Mouse (Mus musculus): ENCODE data around the gene Pnpla7.
A peak's percentile ranks its signal among the peaks of the same experiment; 100 is the strongest.

The Pnpla7 gene

DNA sequence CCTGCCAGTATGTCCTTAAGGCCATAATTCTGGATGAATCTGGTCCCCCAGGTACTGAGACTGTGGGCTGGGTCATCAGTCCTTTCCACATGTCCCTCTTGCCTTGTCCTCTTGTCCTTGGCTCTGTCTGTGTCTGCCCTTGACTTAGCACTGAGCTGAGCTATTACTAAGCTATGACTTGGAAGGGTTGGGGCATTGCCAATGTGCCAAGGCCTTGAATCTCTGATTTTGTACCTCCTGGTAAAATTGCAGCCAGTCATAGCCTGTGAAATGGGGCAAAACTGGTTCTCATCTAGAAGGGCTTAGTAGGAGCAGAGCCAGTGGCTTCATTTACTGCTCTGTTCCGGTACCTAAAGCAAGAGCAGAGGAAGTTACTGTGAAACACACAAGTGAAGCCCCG, 20.6 kb downstream of the Pnpla7 start:
- no peak for DNase-seq

DNA sequence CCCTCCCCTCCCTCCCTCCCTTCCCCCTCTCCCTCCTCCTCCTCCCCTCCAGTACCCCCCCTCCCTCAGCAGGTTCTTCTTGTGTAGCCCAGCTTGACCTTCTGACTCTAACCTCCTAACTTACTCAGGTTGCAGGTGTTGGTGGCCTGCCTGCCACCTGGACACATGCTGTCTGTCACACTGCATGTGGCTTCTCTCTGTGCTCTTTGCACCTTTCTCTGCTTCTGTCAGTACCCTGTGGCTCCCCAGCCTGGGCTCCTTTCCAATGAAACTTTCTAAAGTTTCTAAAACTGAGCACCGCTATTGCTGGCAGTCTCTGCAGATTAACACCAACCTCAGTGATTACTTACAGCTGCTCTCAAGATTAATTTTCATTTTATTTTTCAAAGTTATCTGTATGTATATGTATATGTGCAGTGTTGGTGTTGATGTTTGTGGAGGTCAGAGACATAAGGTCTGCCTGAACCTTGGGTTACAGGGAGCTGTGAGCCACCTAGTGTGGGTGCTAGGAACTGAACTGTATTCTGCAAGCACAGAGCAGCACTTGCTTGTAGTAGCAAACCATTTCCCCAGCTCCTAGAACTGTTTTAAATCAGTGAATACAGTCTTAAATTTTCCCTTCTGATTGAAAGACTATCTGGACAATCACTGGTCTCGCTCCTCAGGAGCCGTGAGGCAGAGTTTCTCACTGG, 24.9 kb downstream of the Pnpla7 start:
- peak; percentile 35 for DNase-seq

DNA sequence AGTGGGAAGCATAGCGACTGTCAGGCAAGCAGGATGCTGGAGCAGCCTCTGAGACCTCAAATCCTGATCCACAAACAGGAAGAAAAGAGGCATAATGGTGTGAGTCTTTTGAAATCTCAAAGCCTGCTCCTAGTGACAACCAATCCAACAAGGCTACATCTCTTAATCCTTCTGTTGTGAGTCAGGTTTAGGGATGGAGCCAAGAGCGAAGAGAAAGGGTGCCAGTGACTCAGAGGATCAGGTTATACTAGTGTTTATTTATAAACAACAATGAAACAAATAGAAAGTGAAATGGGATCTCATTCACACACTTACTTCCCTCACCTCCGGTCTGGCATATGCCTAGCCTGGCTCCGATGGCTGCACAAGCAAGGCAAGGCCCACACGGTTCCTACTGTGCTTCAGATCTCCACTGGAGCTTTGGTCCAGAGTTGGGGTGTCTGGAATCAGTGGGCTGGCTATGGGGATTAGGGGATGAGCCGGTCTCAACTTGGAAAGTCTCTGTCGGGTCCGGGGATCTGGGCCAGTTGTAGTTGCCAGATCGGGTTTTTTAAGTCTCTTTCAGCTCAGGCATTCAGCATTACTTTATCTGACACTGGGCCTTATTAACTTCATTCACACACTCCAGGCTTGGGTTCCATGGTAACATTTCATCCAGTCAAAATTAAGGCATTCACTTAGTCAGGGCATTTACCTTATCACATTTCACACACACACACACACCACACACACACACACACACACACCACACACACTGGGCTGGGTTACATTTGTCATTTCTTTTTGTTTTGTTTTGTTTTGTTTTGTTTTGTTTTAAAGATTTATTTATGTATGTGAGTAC, 28.3 kb downstream of the Pnpla7 start:
- DNase-seq: no peak

DNA sequence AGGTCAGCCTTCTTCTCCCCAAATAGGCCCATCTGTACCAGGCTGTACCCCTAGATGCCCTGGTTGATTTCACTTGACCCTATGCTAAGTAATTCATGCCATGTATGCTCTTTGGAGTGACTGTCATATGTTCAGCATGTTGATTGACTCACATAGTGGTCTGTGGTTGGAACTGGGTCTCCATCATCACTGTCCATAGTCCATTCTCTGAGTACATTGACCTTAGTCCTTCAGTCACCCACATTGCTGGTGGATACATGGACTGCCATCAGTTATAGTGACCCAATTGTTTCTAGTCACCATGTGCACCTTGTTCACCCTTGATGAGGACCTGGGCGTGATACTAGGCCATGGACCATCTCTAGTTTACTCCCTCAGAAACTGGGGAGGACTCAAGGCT, 30.9 kb downstream of the Pnpla7 start:
- no peak for DNase-seq

DNA sequence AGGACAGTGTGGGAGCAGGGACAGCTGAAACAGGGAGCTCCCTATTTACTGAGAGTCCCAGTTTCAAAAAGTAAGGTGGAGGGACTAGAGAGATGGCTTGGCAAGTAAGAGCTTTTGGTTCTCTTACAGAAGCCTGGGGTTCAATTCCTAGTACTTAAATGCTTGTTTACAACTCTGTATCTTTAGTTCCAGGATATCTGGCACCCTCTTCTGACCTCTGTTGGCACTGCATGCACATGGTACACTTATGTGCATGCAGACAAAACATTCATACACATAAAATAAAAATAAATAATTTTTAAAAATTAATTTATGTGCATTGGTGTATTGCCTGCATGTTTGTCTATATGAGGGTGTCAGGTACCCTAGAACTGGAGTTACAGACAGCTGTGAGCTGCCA, 32.4 kb downstream of the Pnpla7 start:
- DNase-seq: no peak

DNA sequence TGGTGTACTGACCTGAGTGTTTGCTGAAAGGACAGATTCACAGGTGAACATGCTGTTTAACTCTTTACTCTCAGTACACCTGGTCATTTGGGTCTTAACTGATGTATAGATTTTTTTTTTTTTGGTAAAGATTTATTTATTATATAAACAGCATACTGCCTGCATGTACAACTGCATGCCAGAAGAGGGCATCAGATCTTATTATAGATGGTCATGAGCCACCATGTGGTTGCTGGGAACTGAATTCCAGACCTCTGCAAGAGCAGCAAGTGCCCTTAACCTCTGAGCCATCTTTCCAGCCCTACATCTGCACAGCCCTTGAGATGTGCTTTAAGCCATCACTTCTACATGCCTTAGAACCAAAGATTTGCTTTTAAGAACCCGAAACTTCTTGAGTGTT, 46.8 kb downstream of the Pnpla7 start:
- DNase-seq: no peak

DNA sequence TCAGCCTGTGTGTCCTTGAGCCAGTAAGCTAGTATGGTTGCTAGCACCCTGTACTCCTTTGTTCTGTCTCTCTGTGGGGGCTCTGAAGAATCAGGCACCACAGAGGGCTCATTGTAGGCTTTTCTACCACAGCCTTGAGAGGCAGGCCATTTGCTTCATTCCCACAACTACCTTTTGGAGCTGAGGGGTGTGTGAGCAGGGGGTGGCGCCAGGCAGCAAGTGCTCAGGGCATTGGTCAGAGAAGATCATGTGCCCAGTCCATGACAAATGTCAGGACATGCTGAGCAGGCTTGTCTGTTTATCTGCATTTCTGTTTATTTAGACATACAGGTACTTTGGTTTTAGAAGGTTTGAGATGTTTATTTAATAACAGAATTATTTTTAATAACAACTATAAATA, 49.3 kb downstream of the Pnpla7 start:
- DNase-seq: no peak

DNA sequence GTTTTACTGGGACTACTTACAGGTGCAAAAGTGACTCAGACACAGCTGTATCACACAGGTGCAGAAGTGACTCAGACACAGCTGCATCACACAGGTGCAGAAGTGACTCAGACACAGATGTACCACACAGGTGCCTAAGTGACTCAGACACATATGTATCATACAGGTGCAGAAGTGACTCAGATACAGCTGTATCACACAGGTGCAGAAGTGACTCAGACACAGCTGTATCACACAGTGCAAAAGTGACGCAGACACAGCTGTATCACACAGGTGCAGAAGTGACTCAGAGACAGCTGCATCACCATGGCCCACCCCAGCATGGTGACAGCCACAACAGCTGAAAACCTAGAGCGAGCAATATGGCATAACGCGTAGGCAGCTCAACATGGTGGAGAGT, 59.2 kb downstream of the Pnpla7 start:
- DNase-seq: no peak

DNA sequence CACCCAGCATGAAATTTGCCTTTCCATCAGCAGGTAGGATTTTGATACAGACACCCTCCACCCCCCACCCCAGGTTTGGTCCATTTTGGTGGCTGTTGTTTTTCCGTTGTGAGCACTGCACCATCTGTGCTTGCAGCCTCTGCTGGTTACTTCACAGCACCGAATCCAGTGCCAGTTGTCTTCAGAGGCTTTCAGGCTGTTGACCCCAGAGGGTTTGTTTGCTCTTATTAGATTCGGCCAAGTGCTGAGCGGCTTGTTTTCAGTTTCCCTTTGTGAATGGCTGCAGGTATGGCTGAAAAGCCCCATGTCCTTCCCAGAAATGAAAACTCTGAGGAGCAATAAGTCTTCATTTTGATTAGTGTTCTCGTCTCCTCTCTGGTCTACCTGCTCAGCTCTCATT, 64.3 kb downstream of the Pnpla7 start:
- no peak for DNase-seq

DNA sequence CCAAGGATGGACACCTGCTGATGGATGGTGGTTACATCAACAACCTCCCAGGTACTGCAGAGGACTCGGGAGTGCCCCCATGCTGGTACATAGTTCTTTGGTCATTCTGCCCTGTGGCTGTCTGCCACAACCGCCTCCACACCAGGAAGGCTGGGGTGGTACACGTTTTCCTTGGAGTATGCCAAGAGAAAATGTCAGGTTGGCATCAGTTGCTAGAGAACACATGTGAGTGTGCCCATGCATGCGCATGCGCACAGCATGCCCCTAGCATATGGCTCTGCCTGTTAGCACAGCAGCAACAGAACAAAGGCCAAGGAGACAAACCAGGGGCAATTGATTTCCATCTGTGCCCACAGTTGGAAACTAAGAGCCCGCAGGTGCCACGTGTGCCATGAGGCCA, 75.1 kb downstream of the Pnpla7 start:
- DNase-seq: peak; percentile 82

DNA sequence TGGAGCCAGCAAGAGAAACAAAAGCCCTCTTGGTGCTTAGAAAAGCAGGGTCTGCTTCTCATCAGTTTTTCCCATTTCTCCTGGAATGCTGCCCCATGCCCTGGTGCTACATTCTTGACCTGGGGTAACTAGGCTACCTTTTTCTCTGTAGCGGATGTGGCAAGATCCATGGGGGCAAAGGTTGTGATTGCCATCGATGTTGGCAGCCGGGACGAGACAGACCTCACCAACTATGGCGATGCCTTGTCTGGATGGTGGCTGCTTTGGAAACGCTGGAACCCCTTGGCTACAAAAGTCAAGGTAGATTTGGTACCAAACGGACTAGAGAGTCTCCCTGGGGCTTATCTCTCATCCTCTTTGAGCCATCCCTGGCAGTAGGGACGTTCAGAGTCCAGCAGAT, 75.6 kb downstream of the Pnpla7 start:
- DNase-seq: peak; percentile 89

DNA sequence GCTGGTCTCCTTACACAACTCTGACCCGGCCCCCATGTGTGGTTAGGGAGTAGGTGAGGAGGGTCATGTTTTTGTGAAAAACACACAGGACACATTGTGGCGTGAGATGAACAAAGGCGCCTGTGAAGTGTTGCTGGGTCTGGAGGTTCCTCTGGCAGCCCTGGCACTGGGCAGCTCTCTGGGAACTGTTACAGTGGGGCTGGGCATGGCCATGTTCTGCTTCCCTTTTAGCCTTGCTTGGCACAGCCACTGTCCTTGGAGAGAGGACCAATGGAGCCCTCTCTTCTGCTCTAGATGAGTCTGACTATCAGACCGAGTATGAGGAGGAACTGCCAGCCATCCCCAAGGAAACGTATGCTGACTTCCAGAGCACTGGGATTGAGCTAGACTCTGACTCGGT, 77.3 kb downstream of the Pnpla7 start:
- DNase-seq: peak; percentile 93

DNA sequence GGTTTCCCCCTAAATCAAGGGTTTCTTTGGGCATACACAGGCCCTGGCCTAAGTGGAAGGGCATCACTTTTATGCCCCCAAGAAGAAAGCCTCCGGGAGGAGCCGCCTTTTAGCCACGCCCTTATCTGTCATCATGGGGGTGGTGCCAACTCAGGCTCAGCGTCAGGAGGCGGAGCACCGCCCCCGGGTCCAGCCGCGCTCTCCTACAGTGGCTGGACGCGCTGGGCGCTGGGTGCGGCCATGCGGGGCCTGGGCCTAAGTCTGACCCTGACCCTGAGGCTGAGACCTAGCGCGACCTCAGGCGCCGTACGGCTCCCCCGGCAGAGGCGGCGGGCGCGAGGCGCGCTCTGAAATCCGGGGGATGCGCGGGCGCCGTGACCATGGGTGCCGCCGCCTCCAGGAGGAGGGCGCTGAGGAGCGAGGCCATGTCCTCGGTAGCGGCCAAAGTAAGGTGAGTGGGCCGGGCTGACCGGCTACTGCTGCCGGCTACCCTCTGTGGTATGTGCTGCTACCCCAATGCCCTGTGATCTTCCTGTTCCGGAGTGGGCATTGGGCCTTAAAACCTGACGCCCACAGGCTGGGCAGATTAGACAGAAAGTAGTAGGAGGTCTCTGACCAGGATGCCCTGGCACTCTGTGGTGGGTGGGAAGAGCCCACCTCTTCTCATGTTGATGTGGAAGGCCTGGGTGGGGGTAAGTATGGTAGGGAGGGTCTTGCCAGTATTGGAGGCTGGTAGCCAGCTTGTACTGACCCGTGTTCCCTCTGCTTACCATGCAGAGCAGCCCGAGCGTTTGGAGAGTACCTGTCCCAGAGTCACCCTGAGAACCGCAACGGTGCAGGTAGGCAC, 78.6 kb downstream of the Pnpla7 start, which contains the start of gene Nsmf:
Nsmf (plus strand) TSS at position 135 of the 847 bp plus-strand sequence.
- peak; percentile 99 for DNase-seq

DNA sequence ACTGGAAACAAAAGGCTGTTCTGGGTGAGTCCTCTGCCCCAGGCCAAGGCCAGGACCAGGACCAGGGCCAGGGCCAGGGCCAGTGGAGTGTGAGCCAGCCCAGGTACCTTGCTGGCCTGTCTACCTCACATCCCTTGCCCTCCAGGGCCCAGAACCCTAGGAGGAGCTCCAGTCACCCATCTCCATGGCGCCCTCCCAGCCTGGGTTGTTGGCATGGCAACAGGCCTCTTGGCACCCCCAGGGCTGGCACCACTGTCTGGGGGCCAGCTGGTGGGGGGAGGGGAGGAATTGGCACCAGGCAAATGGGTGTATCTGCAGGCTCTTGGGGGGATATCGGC, 79.2 kb downstream of the Pnpla7 start:
- no peak for DNase-seq

DNA sequence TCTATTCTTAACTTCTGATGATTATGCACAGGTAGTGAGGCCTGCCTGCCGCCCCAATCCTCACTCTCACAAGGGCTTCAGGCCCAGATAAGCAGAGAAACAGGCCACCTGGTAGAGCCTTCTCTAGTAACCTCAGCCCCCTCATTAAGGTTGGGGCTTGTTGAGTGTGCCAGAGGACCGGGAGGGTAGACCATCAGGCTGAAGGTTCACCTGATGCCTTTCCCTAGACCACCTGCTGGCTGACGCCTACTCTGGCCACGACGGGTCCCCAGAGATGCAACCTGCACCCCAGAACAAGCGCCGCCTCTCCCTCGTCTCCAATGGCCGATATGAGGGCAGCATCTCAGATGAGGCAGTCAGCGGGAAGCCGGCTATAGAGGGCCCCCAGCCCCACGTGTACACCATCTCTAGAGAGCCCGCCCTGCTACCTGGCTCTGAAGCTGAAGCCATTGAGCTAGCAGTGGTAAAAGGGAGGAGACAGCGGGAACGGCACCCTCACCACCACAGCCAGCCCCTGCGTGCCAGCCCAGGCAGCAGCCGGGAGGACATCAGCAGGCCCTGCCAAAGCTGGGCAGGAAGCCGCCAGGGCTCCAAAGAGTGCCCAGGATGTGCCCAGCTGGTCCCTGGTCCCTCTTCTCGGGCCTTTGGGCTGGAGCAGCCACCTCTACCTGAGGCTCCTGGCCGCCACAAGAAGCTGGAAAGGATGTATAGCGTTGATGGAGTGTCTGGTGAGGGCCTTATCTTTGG, 79.7 kb downstream of the Pnpla7 start:
- DNase-seq: peak; percentile 91

DNA sequence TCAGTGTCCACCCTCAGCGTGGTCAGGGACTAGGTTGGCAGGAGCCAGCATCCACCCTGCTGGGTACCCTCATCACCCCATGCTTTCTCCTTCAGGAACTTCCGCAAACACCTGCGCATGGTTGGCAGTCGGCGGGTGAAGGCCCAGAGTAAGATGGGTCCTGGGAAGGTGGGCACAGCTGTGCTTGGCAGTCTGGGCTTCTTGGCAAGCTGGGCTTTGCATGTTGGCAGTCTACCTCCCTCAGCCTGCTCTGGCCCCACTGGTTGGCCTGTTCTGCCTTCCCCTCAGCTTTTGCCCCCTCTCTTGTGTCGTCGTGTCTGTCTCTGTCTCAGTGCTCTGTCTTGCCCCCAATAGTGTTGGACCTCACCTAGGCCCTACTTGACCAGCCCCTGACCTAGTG, 83.1 kb downstream of the Pnpla7 start:
- no peak for DNase-seq

DNA sequence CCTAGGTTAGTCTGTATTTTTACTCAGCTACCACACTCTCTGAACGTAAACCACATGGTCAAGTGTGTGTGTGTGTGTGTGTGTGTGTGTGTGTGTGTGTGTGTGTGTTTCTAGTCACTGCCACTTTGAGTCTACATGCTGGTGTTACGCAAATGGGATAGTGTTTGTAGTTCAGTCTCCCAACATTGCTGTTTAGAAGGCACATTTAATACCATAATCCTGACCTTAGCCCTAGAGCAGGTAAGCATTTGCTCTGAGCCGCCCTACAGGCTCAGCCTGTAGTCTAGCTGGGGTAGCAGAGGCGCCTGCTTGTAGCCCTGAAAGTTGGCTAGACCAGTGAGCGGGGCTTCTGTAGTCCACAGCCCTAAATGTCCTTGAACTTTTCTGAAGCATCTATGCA, 87.7 kb downstream of the Pnpla7 start:
- no peak for DNase-seq

DNA sequence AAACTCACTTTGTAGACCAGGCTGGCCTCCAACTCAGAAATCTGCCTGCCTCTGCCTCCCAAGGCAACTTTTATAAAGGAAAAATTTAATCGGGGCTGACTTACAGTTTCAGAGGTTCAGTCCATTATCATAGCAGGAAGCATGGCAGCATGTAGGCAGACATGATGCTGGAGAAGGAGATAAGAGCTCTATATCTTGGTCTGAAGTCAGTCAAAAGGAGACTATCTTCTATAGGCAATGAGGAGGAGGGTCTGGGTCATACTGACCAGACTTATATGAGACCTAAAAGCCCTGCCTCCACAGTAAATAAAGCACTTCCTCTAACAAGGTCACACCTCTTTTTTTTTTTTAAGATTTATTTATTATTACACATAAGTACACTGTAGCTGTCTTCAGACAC, 88.5 kb downstream of the Pnpla7 start:
- DNase-seq: no peak

DNA sequence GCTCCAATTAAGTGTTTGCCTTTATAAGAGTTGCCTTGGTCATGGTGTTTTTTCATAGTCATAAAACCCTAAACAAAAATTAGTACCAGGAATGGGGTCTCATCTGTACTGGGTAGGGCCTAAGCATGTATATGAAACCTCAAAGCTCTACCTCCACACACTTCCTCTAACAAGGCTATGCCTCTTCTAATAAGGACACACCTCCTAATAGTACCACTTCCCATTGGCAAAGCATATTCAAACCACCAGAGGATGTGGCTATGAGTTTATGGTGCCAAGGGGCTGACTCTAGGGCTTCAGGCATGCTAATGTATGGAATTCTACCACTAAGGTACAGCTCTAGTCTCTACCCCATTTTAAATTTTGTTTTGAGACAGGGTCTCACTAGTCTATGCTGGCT, 89.7 kb downstream of the Pnpla7 start:
- no peak for DNase-seq

DNA sequence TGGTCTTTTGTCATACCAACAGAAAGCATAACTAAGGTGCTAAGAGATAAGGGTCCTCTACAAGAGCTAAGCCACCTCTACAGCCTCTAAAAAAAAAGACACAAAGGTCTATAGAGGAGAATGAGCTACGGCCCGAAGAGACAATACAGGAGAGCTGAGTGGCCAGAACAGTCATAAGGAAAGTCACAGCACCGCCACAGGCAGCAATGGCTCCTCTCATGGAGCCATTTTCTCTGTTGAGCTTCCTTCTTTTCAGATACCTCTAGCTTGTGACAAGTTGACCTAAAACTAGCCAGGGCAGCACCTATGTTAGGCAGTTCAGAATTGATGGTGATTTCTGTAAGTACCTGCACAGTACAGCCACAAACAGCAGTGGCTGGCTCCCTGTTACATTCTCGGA, 90.7 kb downstream of the Pnpla7 start:
- no peak for DNase-seq

DNA sequence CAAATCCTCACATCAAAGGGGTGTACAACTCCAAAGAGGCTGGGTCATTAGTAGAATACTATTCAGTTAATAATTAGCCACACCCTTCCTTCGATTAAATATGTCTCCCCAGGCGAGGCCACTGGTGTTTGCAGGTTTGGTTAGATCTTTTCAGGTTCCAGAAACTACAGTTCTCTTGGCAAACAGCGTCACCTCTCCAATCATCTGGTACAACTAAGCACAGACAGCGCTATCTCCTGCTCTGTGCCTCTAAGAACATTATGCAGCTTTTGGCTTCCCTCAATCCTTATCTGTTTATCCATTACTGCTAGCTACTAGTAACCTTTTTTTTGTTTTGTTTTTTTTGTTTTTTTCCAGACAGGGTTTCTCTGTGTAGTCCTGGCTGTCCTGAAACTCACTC, 93.7 kb downstream of the Pnpla7 start:
- DNase-seq: no peak

DNA sequence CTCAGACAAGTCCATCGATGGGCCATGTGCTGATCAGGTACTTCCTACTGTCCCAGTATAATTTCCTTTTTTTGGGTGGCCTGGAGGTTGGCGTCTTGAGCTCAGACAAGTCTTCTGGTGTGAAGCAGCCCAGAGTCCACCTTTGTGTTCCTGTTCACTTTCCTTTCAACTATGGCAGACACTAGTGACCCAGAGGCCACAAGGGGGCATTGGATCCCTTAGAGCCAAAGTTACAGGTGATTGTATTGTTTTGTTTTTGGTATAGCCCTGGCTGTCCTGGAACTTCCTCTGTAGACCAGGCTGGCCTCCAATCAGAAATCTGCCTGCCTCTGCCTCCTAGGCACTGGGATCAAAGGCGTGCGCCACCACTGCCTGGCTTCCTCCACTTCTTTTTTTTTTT, 96.6 kb downstream of the Pnpla7 start:
- DNase-seq: no peak

DNA sequence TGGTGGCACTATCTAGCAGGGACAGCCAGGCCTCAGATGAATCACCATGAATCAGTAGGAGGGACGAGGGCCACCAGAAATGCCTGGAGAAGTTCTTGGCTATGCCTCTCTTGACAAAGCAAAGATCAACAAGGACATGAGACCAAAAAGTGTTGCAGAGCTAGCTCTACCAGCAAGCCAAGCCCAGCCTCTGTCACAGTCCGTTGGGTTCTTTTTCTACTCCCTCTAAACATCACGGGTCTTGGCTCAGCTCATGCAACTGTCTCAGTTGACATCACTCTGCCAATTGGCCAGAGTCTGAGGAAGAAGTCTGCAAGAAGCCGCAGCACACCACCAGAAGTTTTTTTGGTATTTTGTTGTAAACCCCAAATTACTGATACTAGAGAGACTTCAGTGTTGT, 99.7 kb downstream of the Pnpla7 start:
- peak; percentile 91 for DNase-seq

Measured in heart, adult 11 months (tissue).